Mouse (Mus musculus) E14TG2a.4 (cell line): ENCODE data around the gene Cdh18.

ENCODE experiments used
- CTCF ChIP-seq: conservative IDR thresholded peaks from 2 replicates; pipeline ENCODE4 v1.5.1; 2014; ENCODE audit warnings: low read length
- NANOG ChIP-seq: IDR thresholded peaks from 2 replicates; pipeline ENCODE4 v1.6.1; 2014; ENCODE audit warnings: borderline replicate concordance, low read length, mixed read lengths

DNA sequence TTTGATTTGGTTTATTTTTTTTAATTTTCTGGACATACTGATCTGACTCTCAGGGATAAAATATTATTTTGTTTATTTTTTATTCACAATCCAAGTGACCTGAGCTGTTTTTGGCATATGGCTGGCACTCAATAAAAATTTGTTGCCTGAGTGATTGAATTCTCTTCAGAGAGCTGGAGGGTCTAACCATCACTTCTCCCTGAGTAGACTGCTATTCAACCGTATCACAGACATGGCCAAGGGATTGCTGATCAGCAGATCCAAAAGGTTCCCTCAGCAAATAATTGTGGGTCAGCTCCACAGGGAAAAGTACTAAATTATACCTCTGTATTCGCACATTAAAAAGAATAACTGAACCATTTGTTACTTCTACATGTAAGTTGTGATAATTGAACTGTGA is 969.3 kb downstream of the Cdh18 start:
- TF ChIP-seq CTCF (no peak), NANOG (no peak)
